ENCODE assay signal across 8 mouse cellular contexts in genomic region chr11:90250189-90250588, GRCm38 (mm10). TPM values are rescaled to one million over a fixed set of nuclear protein-coding genes. Genes with fewer than 3 reads are reported as not detected.
DNase-seq lines count a peak whose midpoint lies in the region; ATAC-seq and TF ChIP-seq lines count a peak whose summit lies in the region.

No protein-coding gene starts in this region.

- H3K4me2 ChIP-seq in midbrain, embryonic 16.5 days (ENCODE audit: low read length), result peak overlapping the region; percentile 80

- no peak for DNase-seq in frontal cortex, adult 2 months (ENCODE audit: extremely low spot score in 1 of 2, low spot score in 1 of 2)
- peak; percentile 8 for DNase-seq in ES-CJ7 (ENCODE audit: low read depth, low spot score)
- DNase-seq in induced T-regulatory cell, adult 2 months (ENCODE audit: low read depth), result peak; percentile 60
- no peak for DNase-seq in layer of hippocampus, postnatal 14 days (ENCODE audit: low spot score in 2 of 2)
- no peak for DNase-seq in MN1 (ENCODE audit: low spot score)

- H3K9me3 ChIP-seq in midbrain, embryonic 16.5 days (replicated peaks; ENCODE audit: control insufficient read depth, low read length, poor library complexity, severe bottlenecking), result no peaks in the 10 kb centered on the region

- peaks cover 7% of the 10 kb centered on the region; the same call in 1 of the 2 replicates for H3K4me1 ChIP-seq in embryonic fibroblast, embryonic 13.5 days (ENCODE audit: control insufficient read depth, insufficient read depth, low read length)
- peaks cover 29% of the 10 kb centered on the region for H3K4me1 ChIP-seq in midbrain, embryonic 16.5 days (ENCODE audit: control insufficient read depth, insufficient read depth, low read length)

- TF ChIP-seq CTCF in embryonic fibroblast, embryonic 13.5 days (IDR thresholded peaks at IDR 0.05; ENCODE audit: borderline replicate concordance, insufficient read depth, low read length), result no peak

- no peak for TF ChIP-seq POLR2A in embryonic fibroblast, embryonic 13.5 days (IDR thresholded peaks at IDR 0.05; ENCODE audit: low read depth, low read length)

- peak; percentile 14; the same call in 1 of the 2 replicates for ATAC-seq in frontal cortex, adult (ENCODE audit: low TSS enrichment)
- no peak for ATAC-seq in midbrain, embryonic 16.5 days

- 1% methylated on average over 9 of the region's 9 CpGs for WGBS in midbrain, embryonic 16.5 days

- H3K4me3 ChIP-seq in embryonic fibroblast, embryonic 13.5 days (ENCODE audit: insufficient read depth, low read length), result peak overlapping the region; percentile 86
- H3K4me3 ChIP-seq in midbrain, embryonic 16.5 days (ENCODE audit: low read depth, low read length), result peak overlapping the region; percentile 87

- no peaks in the 10 kb centered on the region for H3K36me3 ChIP-seq in midbrain, embryonic 16.5 days (ENCODE audit: control insufficient read depth, insufficient read depth, low read length)

- H3K9ac ChIP-seq in midbrain, embryonic 16.5 days (ENCODE audit: low read depth, low read length), result peak overlapping the region; percentile 96

- no peak overlapping the region for H3K27ac ChIP-seq in embryonic fibroblast, embryonic 13.5 days (ENCODE audit: insufficient read depth, low read length)
- peak overlapping the region; percentile 91 for H3K27ac ChIP-seq in midbrain, embryonic 16.5 days (ENCODE audit: low read length)

- H3K27me3 ChIP-seq in midbrain, embryonic 16.5 days (ENCODE audit: control insufficient read depth, insufficient read depth, low read depth, low read length), result no peaks in the 10 kb centered on the region

RNA-seq across cellular contexts. Expression of gene Mmd, which starts 0.9 kb away (rescaled TPM):
- 141 and 148 TPM in 2 replicates for polyA plus RNA-seq in frontal cortex, adult 2 months (2012; rRNA removed)
- 43.4 and 75.6 TPM in 2 replicates for polyA plus RNA-seq in embryonic fibroblast, embryonic 13.5 days (2011; ENCODE audit: insufficient read length, low read depth, missing spikeins)
- polyA plus RNA-seq in midbrain, embryonic 16.5 days (2015; fragmentation: Nextera tagmentation; extraction: Ambion mirVana), result 139 and 148 TPM in 2 replicates
- 100 to 1,000 TPM; 337 to 345 TPM for total RNA-seq in layer of hippocampus, postnatal 14 days (2021)

Comparison
In these comparisons a context has a peak if more than half of its experiments do, and no peak if none do; other contexts are left out.
1. DNase-seq: peak in ES-CJ7 (single experiment) and induced T-regulatory cell, adult 2 months (single experiment); none in frontal cortex, adult 2 months (0 of 2), layer of hippocampus, postnatal 14 days (0 of 2) and MN1 (single experiment).